Mouse (Mus musculus): Measurements from ENCODE around the gene Setdb1. TPM values are rescaled to one million over a fixed set of nuclear protein-coding genes. Genes with fewer than 3 reads are reported as not detected.
"Not testable (repeated sequence)": the region's sequence is repeated elsewhere in the genome, so short reads cannot be mapped to it uniquely, and the experiment has no call there.

Gene Setdb1
- polyA plus RNA-seq, 1 experiment from 2014 or later: 39.4 TPM

GRCm38 (mm10) chr3:95346454-95346853 is 10.5 kb downstream of the Setdb1 start:
- Histone ChIP-seq H3K27ac (replicated peaks) (no peak overlapping the region), H3K36me3 (peaks cover 87% of the 10 kb centered on the region), H3K9ac (no peak overlapping the region), H3K9me3 (replicated peaks) (peaks cover 4% of the 10 kb centered on the region; the same call in 1 of the 2 replicates), H3K27me3 (no peaks in the 10 kb centered on the region), H3K4me2 (replicated peaks) (no peak overlapping the region), H3K4me1 (no peaks in the 10 kb centered on the region), H3K4me3 (replicated peaks) (no peak overlapping the region)
- no peak for ATAC-seq (ENCODE audit: insufficient number of reproducible peaks, low FRiP score, low TSS enrichment, low read depth)
- 91% methylated on average over 7 of the region's 7 CpGs for WGBS

- H3K36me3 ChIP-seq: peaks cover 90% of the 10 kb centered on the region
- not testable (repeated sequence) for H3K4me1 ChIP-seq; H3K27me3 ChIP-seq; H3K4me2 ChIP-seq (replicated peaks); H3K9ac ChIP-seq; ATAC-seq (ENCODE audit: insufficient number of reproducible peaks, low FRiP score, low TSS enrichment, low read depth); H3K4me3 ChIP-seq (replicated peaks); H3K27ac ChIP-seq (replicated peaks); H3K9me3 ChIP-seq (replicated peaks)
- WGBS: 88% methylated on average over 9 of the region's 9 CpGs
Observed at GRCm38 (mm10) chr3:95343356-95344000, 13.5 kb downstream of the Setdb1 start.

- H3K9me3 ChIP-seq (replicated peaks): no peaks in the 10 kb centered on the region
- H3K27me3 ChIP-seq: no peaks in the 10 kb centered on the region
- no peak for ATAC-seq (ENCODE audit: insufficient number of reproducible peaks, low FRiP score, low TSS enrichment, low read depth)
- H3K4me1 ChIP-seq: no peaks in the 10 kb centered on the region
- H3K9ac ChIP-seq: no peak overlapping the region
- no peak overlapping the region for H3K4me3 ChIP-seq (replicated peaks)
- no peak overlapping the region for H3K4me2 ChIP-seq (replicated peaks)
- H3K27ac ChIP-seq (replicated peaks): no peak overlapping the region
- 92% methylated on average over 4 of the region's 4 CpGs for whole genome bisulfite sequencing
- peaks cover 96% of the 10 kb centered on the region for H3K36me3 ChIP-seq
Observed at GRCm38 (mm10) chr3:95338251-95338650, 18.8 kb downstream of the Setdb1 start.

- no peak overlapping the region for H3K27ac ChIP-seq (replicated peaks)
- ATAC-seq (ENCODE audit: insufficient number of reproducible peaks, low FRiP score, low TSS enrichment, low read depth): no peak
- no peaks in the 10 kb centered on the region for H3K27me3 ChIP-seq
- peaks cover 96% of the 10 kb centered on the region for H3K36me3 ChIP-seq
- H3K4me2 ChIP-seq (replicated peaks): no peak overlapping the region
- no peaks in the 10 kb centered on the region for H3K4me1 ChIP-seq
- no peak overlapping the region for H3K4me3 ChIP-seq (replicated peaks)
- WGBS: 94% methylated on average over 4 of the region's 4 CpGs
- no peaks in the 10 kb centered on the region for H3K9me3 ChIP-seq (replicated peaks)
- no peak overlapping the region for H3K9ac ChIP-seq
Observed at GRCm38 (mm10) chr3:95337345-95337744, 19.7 kb downstream of the Setdb1 start.

GRCm38 (mm10) chr3:95331528-95331927 is 25.5 kb downstream of the Setdb1 start:
- Histone ChIP-seq H3K4me3 (replicated peaks) (no peak overlapping the region), H3K27ac (replicated peaks) (no peak overlapping the region), H3K9me3 (replicated peaks) (no peaks in the 10 kb centered on the region), H3K9ac (no peak overlapping the region), H3K36me3 (peaks cover 87% of the 10 kb centered on the region), H3K4me2 (replicated peaks) (no peak overlapping the region), H3K4me1 (no peaks in the 10 kb centered on the region), H3K27me3 (no peaks in the 10 kb centered on the region)
- no peak for ATAC-seq (ENCODE audit: insufficient number of reproducible peaks, low FRiP score, low TSS enrichment, low read depth)
- WGBS: 60% methylated on average over 1 of the region's 1 CpGs

GRCm38 (mm10) chr3:95328803-95329404 is 28.1 kb downstream of the Setdb1 start:
- ATAC-seq (ENCODE audit: insufficient number of reproducible peaks, low FRiP score, low TSS enrichment, low read depth): no peak
- Histone ChIP-seq H3K36me3 (peaks cover 91% of the 10 kb centered on the region), H3K4me1 (no peaks in the 10 kb centered on the region)

GRCm38 (mm10) chr3:95324454-95325144 is 32.4 kb downstream of the Setdb1 start:
- Histone ChIP-seq H3K4me3 (replicated peaks) (no peak overlapping the region), H3K27ac (replicated peaks) (no peak overlapping the region), H3K9me3 (replicated peaks) (no peaks in the 10 kb centered on the region), H3K4me1 (no peaks in the 10 kb centered on the region), H3K27me3 (no peaks in the 10 kb centered on the region), H3K9ac (no peak overlapping the region), H3K4me2 (replicated peaks) (no peak overlapping the region), H3K36me3 (peaks cover 95% of the 10 kb centered on the region)
- 91% methylated on average over 6 of the region's 6 CpGs for WGBS
- ATAC-seq (ENCODE audit: insufficient number of reproducible peaks, low FRiP score, low TSS enrichment, low read depth): no peak

More at GRCm38 (mm10) chr3:95328803-95329404, 28.1 kb downstream of the Setdb1 start:
- H3K9ac ChIP-seq: no peak overlapping the region
- H3K4me3 ChIP-seq (replicated peaks): no peak overlapping the region
- H3K27ac ChIP-seq (replicated peaks): no peak overlapping the region
- H3K4me2 ChIP-seq (replicated peaks): no peak overlapping the region
- H3K9me3 ChIP-seq (replicated peaks): no peaks in the 10 kb centered on the region
- H3K27me3 ChIP-seq: no peaks in the 10 kb centered on the region
- 87% methylated on average over 1 of the region's 1 CpGs for WGBS

- ATAC-seq (ENCODE audit: insufficient number of reproducible peaks, low FRiP score, low TSS enrichment, low read depth): no peak
- Histone ChIP-seq H3K4me3 (replicated peaks) (no peak overlapping the region), H3K36me3 (peaks cover 91% of the 10 kb centered on the region), H3K9ac (no peak overlapping the region), H3K4me1 (peaks cover 8% of the 10 kb centered on the region; the same call in 1 of the 2 replicates), H3K9me3 (replicated peaks) (no peaks in the 10 kb centered on the region), H3K4me2 (replicated peaks) (no peak overlapping the region), H3K27me3 (no peaks in the 10 kb centered on the region), H3K27ac (replicated peaks) (no peak overlapping the region)
- whole genome bisulfite sequencing: 94% methylated on average over 3 of the region's 3 CpGs
Observed at GRCm38 (mm10) chr3:95323429-95323828, 33.6 kb downstream of the Setdb1 start.

GRCm38 (mm10) chr3:95319701-95320625 is 37.0 kb downstream of the Setdb1 start:
- no peaks in the 10 kb centered on the region for H3K27me3 ChIP-seq

GRCm38 (mm10) chr3:95319110-95319509 is 37.9 kb downstream of the Setdb1 start:
- no peaks in the 10 kb centered on the region for H3K9me3 ChIP-seq (replicated peaks)
- peaks cover 50% of the 10 kb centered on the region for H3K36me3 ChIP-seq
- WGBS: 65% methylated on average over 2 of the region's 2 CpGs
- H3K27ac ChIP-seq (replicated peaks): no peak overlapping the region
- H3K4me2 ChIP-seq (replicated peaks): no peak overlapping the region
- no peak overlapping the region for H3K9ac ChIP-seq
- no peak overlapping the region for H3K4me3 ChIP-seq (replicated peaks)
- peaks cover 30% of the 10 kb centered on the region for H3K4me1 ChIP-seq
- no peaks in the 10 kb centered on the region for H3K27me3 ChIP-seq
- ATAC-seq (ENCODE audit: insufficient number of reproducible peaks, low FRiP score, low TSS enrichment, low read depth): no peak

More at GRCm38 (mm10) chr3:95319701-95320625, 37.0 kb downstream of the Setdb1 start:
- H3K4me1 ChIP-seq: peaks cover 30% of the 10 kb centered on the region
- ATAC-seq (ENCODE audit: insufficient number of reproducible peaks, low FRiP score, low TSS enrichment, low read depth): no peak
- H3K36me3 ChIP-seq: peaks cover 59% of the 10 kb centered on the region
- no peak overlapping the region for H3K4me3 ChIP-seq (replicated peaks)
- H3K4me2 ChIP-seq (replicated peaks): no peak overlapping the region
- no peaks in the 10 kb centered on the region for H3K9me3 ChIP-seq (replicated peaks)
- 69% methylated on average over 12 of the region's 12 CpGs for WGBS
- no peak overlapping the region for H3K27ac ChIP-seq (replicated peaks)
- no peak overlapping the region for H3K9ac ChIP-seq

GRCm38 (mm10) chr3:95318548-95318947 is 38.5 kb downstream of the Setdb1 start:
- H3K4me3 ChIP-seq (replicated peaks): no peak overlapping the region
- H3K36me3 ChIP-seq: peaks cover 45% of the 10 kb centered on the region
- no peak overlapping the region for H3K27ac ChIP-seq (replicated peaks)
- 45% methylated on average over 6 of the region's 6 CpGs for WGBS
- no peaks in the 10 kb centered on the region for H3K9me3 ChIP-seq (replicated peaks)
- H3K4me2 ChIP-seq (replicated peaks): no peak overlapping the region
- H3K4me1 ChIP-seq: peaks cover 30% of the 10 kb centered on the region
- ATAC-seq (ENCODE audit: insufficient number of reproducible peaks, low FRiP score, low TSS enrichment, low read depth): no peak
- no peak overlapping the region for H3K9ac ChIP-seq
- no peaks in the 10 kb centered on the region for H3K27me3 ChIP-seq

Data from embryonic facial prominence, embryonic 15.5 days (tissue).